Mouse (Mus musculus) embryonic stem cell, embryonic (primary cell): ENCODE measurements around the gene Lsm2.
"Not testable (repeated sequence)": the region's sequence is repeated elsewhere in the genome, so short reads cannot be mapped to it uniquely, and the experiment has no call there.

Experiments
- CTCF ChIA-PET, 4 experiments: fragments of 300-600 bp in 2 of 4; fragments of 350-600 bp in 2 of 4; sonication (Branson Sonifier 250); formaldehyde crosslinking; loops; one replicate each; lab custom pipeline; 2022; ENCODE audit warnings: inconsistent platforms in 2 of 4; lab: Charles Lee
- POLR2A ChIA-PET, 4 experiments: fragments of 300-600 bp in 2 of 4; fragments of 350-600 bp in 2 of 4; sonication (Branson Sonifier 250); formaldehyde crosslinking; loops; one replicate each; lab custom pipeline; 2022; ENCODE audit warnings: antibody characterized with exemption in 4 of 4, inconsistent platforms in 1 of 4; lab: Charles Lee

The Lsm2 gene

DNA sequence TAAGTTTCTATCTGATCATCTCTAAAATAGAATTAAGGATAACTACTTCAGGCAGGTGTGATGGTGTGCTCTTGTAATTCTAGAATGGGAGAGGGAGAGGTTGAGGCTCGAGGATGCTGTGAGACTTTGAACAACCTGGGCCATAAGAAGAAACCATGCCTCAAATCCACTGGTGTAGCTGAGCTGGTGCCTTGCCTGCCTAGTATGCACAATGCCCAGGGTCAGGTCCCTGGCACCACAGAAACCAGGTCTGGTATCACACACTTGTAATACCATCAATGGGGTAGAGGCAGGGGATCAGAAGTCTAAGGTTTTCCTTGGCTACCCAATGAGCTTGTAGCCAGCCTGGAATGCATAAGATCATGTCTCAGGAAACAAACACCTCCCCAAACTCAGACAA lies 18.8 kb upstream of the Lsm2 start:
- POLR2A ChIA-PET = interaction anchor here (0.6 to 9.5 kb wide), 17 partner anchors 7 to 190 kb away, joined by 3 to 216 read pairs (median 6); partner anchors contain the start of genes Ddah2 (in 1 of the 4), Hspa1a (in 1 of the 4), Hspa1l (in 1 of the 4) and Lsm2 (in 1 of the 4)
- CTCF ChIA-PET = interaction anchor here in 1 of 4 experiments (0.6 to 0.9 kb wide), 4 partner anchors 10 to 357 kb away, joined by 4 to 5 read pairs (median 4); partner anchors contain the start of genes C2 and Ehmt2

DNA sequence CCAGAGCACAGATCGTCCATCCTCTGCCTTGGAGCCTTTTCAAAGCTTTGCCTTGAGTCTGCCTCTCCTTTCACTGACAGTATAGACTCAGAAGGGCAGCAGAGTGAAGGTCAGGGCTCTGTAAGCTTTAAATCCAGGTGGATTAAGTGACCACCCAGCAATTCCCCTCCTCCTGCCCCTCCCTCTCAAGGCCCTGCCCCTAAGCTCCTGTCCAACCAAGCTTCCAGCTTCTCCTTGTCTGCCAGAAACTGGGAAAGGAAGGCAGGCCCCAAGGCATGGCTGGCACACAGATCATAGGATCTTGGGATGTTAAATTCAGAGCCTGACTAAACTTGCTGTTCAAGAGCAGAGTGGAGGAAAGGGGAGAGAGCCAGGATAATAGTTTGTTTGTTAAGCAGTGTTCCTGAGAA lies 17.0 kb upstream of the Lsm2 start:
- ChIA-PET CTCF (interaction anchor here (0.6 to 1.4 kb wide), 13 partner anchors 10 to 310 kb away, joined by 3 to 13 read pairs (median 4); partner anchors contain the start of genes Lsm2 (in 1 of the 4) and Msh5 (in 1 of the 4)), POLR2A (interaction anchor here (0.5 to 9.5 kb wide), 58 partner anchors 8 to 845 kb away, joined by 3 to 216 read pairs (median 4); partner anchors contain the start of genes Ddx39b (in 3 of the 4), Lsm2 (in 3 of the 4), Neu1 (in 3 of the 4) and Ddah2 (in 2 of the 4))

DNA sequence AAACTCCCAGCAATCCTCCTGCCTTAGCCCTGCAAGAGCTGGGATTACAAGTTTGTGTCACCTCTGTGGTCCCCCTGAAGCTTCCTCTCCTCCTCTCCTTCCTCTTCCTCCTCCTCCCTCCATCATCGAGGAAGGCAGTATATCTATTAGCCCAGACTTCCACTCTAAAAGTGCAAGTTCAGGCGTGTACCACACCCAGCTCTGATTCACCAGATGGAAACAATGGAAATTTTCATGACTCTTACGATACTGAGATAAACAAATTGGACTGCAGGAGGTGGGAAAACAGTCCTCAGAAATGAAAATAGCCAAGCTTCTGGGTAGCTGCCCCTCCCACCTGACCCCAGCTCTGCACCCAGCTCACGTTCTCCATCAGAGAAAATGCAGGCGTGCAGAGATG lies 16.0 kb upstream of the Lsm2 start:
- ChIA-PET POLR2A (interaction anchor here (0.5 to 9.5 kb wide), 28 partner anchors 8 to 276 kb away, joined by 3 to 216 read pairs (median 6); partner anchors contain the start of genes Lsm2 (in 3 of the 4), Neu1 (in 2 of the 4), Ddah2 (in 1 of the 4) and Ddx39b (in 1 of the 4)), CTCF (interaction anchor here in 2 of 4 experiments (0.5 to 1.5 kb wide), 6 partner anchors 16 to 959 kb away, joined by 3 to 21 read pairs (median 6); partner anchors contain the start of genes Lsm2 (in 1 of the 2) and Ly6g6c (in 1 of the 2))

DNA sequence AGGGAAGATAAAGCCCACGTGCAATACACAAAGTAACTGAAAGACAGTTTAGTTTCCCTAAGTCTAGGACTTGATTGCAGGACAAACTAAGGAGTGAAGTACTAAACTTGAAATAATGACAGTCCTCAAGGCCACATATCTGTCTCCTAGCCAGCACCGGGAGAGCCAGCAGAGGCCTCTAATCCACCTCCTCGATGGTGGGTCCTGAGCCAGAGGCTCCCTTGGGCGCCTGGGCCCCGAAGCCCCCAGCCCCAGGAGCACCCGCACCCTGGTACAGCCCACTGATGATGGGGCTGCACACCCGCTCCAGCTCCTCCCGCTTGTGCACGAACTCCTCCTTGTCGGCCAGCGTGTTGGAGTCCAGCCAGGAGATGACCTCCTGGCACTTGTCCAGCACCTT lies 11.8 kb upstream of the Lsm2 start, which contains the start of gene Gm20481:
Gene Gm20481, plus strand, starts transcription at position 91 of the 400 bp plus-strand sequence.
- CTCF ChIA-PET = not testable (repeated sequence)
- POLR2A ChIA-PET = interaction anchor here in 2 of 4 experiments (1.5 to 5.9 kb wide), 3 partner anchors 14 to 17 kb away, joined by 5 to 32 read pairs (median 10); no protein-coding TSS in a partner anchor

DNA sequence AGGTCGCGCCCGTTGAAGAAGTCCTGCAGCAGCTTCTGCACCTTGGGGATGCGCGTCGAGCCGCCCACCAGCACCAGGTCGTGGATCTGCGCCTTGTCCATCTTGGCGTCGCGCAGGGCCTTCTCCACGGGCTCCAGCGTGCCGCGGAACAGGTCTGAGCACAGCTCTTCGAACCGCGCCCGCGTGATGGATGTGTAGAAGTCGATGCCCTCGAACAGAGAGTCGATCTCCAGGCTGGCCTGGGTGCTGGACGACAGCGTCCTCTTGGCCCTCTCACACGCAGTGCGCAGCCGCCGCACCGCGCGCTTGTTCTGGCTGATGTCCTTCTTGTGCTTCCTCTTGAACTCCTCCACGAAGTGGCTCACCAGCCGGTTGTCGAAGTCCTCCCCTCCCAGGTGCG lies 10.8 kb upstream of the Lsm2 start:
- POLR2A ChIA-PET, CTCF ChIA-PET: not testable (repeated sequence)

DNA sequence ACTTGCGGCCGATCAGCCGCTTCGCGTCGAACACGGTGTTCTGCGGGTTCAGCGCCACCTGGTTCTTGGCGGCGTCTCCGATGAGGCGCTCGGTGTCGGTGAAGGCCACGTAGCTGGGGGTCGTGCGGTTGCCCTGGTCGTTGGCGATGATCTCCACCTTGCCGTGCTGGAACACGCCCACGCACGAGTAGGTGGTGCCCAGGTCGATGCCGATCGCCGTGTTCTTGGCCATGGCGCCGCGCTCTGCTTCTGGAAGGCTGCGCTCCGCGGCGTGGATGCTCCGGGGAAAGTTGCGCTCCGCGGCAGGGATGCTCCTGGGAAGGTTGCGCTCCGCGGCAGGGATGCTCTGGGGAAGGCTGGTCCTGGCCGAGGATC lies 10.0 kb upstream of the Lsm2 start:
- ChIA-PET POLR2A (interaction anchor here in 3 of 4 experiments (0.7 to 7.3 kb wide), 12 partner anchors 9 to 270 kb away, joined by 3 to 111 read pairs (median 5); partner anchors contain the start of genes Ddx39b (in 1 of the 3), Hspa1b (in 1 of the 3) and Lsm2 (in 1 of the 3)), CTCF (interaction anchor here in 1 of 4 experiments (1.0 to 1.2 kb wide), 2 partner anchors 10 to 197 kb away, joined by 3 to 4 read pairs; partner anchors contain the start of gene Lsm2)

DNA sequence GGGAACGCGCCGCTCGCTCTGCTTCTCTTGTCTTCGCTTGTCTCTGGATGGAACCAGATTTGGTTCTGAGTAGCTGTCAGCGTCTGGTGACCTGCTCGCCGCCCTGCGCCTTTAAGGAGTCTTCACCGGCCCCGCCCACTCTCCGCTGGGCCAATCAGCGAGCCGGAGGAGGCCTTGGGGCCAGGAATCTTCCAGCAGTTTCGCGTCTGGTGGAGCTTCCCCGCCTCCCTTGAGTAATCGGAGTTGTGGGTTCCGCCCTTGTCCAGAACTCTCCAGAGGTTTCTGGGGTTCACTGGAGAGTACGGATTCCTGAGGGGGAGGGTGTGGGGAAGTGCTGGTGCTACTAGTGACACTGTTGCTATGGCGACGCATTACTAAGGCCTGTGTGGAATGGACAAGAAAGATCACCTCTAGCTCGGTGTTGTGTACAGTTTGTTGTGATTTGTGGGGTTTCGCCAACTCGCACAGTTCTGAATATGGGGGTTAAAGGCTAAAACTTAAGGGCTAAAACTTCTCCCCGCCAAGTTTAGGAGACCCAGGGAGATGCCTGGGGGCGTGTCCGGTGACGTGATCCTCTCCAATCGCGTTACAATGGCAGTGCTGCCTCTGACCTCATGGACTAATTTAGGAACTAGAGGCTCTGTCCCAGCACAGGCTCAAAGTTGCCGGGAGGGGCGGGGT lies 9.5 kb upstream of the Lsm2 start, which contains the start of the genes Hspa1a and Hspa1l:
Gene Hspa1a, minus strand, starts transcription at position 88 of the 681 bp plus-strand sequence.
Gene Hspa1l, plus strand, starts transcription at position 635 of the 681 bp plus-strand sequence.
- CTCF ChIA-PET = interaction anchor here in 2 of 4 experiments (0.6 to 1.2 kb wide), 4 partner anchors 9 to 334 kb away, joined by 3 to 4 read pairs (median 3); partner anchors contain the start of gene Lsm2 (in 1 of the 2)
- POLR2A ChIA-PET = interaction anchor here (0.6 to 7.3 kb wide), 20 partner anchors 8 to 274 kb away, joined by 3 to 111 read pairs (median 5); partner anchors contain the start of genes Ddx39b (in 2 of the 4), Hspa1b (in 2 of the 4), Lsm2 (in 2 of the 4) and Ehmt2 (in 1 of the 4)

DNA sequence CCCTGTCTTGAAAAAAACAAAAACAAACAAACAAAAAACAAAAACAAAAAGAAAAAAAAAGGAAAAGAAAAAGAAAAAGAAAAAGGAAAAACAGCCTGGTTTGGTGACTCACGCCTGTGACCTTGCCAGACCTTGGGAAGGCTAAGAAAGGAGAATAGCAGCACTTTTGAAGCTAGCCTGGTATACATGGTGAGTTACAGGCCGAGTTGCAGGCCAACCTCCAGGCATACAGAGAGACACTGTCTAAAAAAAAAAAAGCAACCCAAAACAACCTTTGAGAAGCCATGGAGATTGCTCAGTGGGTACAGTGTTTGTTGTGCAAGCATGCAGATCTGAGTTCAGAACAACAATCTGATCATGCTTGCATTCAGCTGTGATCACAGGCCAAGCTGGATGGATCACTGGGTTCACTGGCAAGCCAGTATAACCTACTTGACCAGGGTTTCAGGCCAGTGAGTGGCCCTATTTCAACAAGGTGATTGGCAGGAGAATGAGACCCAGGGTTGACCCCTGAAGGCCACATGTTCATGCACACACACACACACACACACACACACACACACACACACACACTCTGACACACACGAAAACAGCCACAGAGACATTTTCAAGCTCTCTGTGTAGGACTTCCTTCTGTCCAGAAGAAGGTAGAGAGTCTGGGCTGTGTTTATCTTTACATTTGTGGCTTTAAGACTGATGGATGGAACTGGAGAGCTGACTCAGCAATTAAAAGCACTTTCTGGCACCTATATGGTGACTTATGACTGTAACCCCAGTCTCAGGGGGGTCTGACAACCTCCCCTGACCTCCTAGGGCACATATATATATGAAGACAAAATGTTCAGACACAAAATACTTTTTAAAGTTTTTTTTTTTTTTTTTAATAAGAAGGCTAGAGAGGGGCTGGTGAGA lies 5.8 kb upstream of the Lsm2 start:
- POLR2A ChIA-PET = interaction anchor here (0.5 to 7.3 kb wide), 16 partner anchors 10 to 280 kb away, joined by 3 to 111 read pairs (median 3); partner anchors contain the start of genes Hspa1b (in 1 of the 4) and Msh5 (in 1 of the 4)
- CTCF ChIA-PET = interaction anchor here in 3 of 4 experiments (0.6 to 1.2 kb wide), 5 partner anchors 11 to 1024 kb away, joined by 3 to 7 read pairs (median 4); partner anchors contain the start of gene B3galt4 (in 1 of the 3)

DNA sequence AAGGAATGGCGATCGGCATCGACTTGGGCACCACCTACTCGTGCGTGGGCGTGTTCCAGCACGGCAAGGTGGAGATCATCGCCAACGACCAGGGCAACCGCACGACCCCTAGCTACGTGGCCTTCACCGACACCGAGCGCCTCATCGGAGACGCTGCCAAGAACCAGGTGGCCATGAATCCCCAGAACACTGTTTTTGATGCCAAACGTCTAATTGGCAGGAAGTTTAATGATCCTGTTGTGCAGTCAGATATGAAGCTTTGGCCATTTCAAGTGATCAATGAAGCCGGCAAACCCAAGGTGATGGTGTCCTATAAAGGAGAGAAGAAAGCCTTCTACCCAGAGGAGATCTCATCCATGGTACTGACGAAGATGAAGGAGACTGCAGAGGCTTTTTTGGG lies 4.7 kb upstream of the Lsm2 start:
- CTCF ChIA-PET = interaction anchor here in 1 of 4 experiments (0.7 kb wide), 1 partner anchor 1025 kb away, joined by 3 read pairs; the partner anchor contains the start of gene B3galt4
- POLR2A ChIA-PET = interaction anchor here in 3 of 4 experiments (1.1 to 7.3 kb wide), 8 partner anchors 10 to 26 kb away, joined by 3 to 111 read pairs (median 4); partner anchors contain the start of gene Hspa1b (in 1 of the 3)

DNA sequence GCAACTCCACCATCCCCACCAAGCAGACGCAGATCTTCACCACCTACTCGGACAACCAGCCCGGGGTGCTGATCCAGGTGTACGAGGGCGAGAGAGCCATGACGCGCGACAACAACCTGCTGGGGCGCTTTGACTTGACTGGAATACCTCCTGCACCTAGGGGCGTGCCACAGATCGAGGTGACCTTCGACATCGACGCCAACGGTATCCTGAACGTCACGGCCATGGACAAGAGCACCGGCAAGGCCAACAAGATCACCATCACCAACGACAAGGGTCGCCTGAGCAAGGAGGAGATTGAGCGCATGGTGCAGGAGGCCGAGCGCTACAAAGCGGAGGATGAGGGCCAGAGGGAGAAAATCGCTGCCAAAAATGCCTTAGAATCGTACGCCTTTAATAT lies 3.4 kb upstream of the Lsm2 start:
- ChIA-PET CTCF (interaction anchor here in 2 of 4 experiments (0.6 to 1.3 kb wide), 3 partner anchors 11 to 64 kb away, joined by 3 to 11 read pairs (median 7); partner anchors contain the start of gene Slc44a4 (in 1 of the 2)), POLR2A (interaction anchor here in 3 of 4 experiments (0.6 to 7.3 kb wide), 11 partner anchors 8 to 28 kb away, joined by 3 to 111 read pairs (median 4); no protein-coding TSS in a partner anchor)

DNA sequence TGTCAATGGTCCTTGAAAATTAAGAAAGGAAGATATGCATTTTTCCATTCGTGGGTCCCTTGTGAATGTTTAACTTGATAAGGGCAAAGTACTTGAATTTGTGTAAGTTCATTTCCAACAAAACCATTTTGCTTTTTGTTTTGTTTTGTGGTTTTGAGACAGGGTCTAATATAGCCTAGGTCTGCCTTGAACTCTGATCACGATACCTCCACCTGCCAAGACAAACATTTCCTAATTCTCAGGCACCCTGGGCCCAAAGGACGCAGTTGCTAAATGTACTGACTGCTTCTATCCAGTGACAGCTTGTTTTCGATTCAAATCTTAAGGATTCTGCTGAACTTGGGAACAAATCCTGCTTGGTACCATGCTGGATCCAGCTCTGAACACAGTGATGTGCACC lies 2.0 kb upstream of the Lsm2 start:
- POLR2A ChIA-PET = interaction anchor here in 3 of 4 experiments (0.6 to 1.3 kb wide), 7 partner anchors 15 to 322 kb away, joined by 3 to 7 read pairs (median 4); partner anchors contain the start of gene Hspa1b (in 1 of the 3)
- CTCF ChIA-PET = interaction anchor here in 2 of 4 experiments (0.7 to 1.1 kb wide), 2 partner anchors 23 to 27 kb away, joined by 3 to 4 read pairs; no protein-coding TSS in a partner anchor

DNA sequence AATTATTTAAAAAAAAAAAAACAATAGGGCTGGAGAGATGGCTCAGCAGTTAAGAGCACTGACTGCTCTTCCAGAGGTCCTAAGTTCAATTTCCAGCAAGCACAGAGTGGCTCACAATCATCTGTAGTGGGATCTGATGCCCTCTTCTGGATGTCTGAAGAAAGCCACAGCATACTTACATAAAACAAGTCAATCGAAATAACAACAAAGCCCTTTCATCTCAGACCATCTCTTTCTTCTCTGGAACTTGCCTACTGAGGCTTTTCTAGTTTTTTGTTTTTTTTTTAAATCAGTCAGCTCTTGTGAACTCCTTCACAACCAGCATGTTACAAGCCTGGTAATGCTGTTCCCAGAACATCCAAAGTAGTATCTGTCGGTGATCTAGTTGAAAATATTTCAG lies 1.0 kb upstream of the Lsm2 start:
- ChIA-PET POLR2A (interaction anchor here (0.5 to 5.2 kb wide), 23 partner anchors 8 to 452 kb away, joined by 3 to 87 read pairs (median 6); partner anchors contain the start of genes Csnk2b (in 1 of the 4), Gpank1 (in 1 of the 4), Hspa1a (in 1 of the 4) and Hspa1l (in 1 of the 4)), CTCF (interaction anchor here in 2 of 4 experiments (0.8 to 1.8 kb wide), 4 partner anchors 28 to 52 kb away, joined by 3 to 12 read pairs (median 6); no protein-coding TSS in a partner anchor)

DNA sequence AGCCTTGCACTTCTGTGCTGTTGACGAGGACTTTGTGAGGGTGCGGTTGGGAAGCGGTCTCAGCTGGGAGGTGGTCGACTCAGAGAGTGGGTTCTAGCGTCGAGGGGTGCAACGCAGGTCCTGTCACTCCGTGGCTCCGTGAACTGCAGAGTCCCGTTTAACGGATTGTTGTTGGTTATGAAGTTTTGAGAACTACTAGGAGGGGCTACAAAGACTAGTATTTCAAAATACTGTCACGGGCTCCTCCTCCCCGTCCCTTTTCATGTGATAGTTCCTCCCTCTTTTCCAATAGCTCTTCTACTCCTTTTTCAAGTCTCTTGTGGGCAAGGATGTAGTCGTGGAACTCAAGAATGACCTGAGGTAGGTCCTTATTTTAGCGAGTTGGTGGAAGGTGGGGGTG lies 666 bp downstream of the Lsm2 start:
- ChIA-PET CTCF (interaction anchor here in 2 of 4 experiments (0.7 to 1.4 kb wide), 2 partner anchors 32 to 39 kb away, joined by 3 read pairs; no protein-coding TSS in a partner anchor), POLR2A (interaction anchor here in 3 of 4 experiments (0.6 to 5.2 kb wide), 21 partner anchors 9 to 259 kb away, joined by 3 to 87 read pairs (median 8); partner anchors contain the start of genes Vars (in 2 of the 3), Ddx39b (in 1 of the 3), Gm20547 (in 1 of the 3) and Hspa1l (in 1 of the 3))

DNA sequence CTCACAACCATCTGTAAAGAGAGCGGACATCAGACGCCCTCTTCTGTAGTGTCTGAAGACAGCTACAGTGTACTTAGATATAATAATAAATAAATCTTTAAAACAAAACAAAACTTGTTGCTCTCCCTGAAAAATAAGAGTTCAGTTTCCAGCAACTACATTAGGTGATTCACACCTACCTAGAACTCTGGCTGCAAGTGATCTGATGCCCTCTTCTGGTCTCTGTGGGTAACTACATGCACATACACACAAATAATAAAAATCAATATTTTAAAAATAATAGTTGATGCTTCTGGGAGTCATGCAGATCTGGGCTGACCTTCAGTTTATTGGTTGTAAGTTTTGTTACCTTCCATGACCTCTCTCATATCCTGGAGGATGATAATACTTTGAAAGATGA lies 2.6 kb downstream of the Lsm2 start:
- POLR2A ChIA-PET = interaction anchor here in 3 of 4 experiments (0.6 to 5.2 kb wide), 19 partner anchors 10 to 93 kb away, joined by 3 to 84 read pairs (median 4); partner anchors contain the start of gene Vars (in 1 of the 3)
- CTCF ChIA-PET = interaction anchor here (0.5 to 1.8 kb wide), 9 partner anchors 13 to 1384 kb away, joined by 3 to 10 read pairs (median 5); no protein-coding TSS in a partner anchor

DNA sequence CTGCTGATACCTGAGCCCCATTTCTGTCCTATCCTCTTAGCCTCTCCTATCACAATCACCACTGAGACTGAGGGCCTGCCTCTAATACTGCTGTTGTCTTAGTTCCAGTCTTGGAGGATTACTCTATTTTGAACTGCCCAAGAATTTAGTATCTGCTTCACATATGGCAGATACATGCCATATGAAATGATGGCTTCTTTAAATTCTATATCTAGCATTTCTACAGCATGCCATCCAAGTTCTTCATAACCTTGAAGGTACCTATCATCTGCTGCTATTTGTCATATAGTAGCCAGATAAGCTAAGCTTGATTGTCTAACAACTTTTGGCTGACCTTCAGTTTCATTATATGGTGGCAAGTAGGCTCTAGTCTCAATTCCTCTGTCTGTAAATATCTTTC lies 13.1 kb downstream of the Lsm2 start:
- ChIA-PET CTCF (no interaction called here), POLR2A (interaction anchor here in 3 of 4 experiments (0.5 to 4.2 kb wide), 14 partner anchors 8 to 247 kb away, joined by 3 to 18 read pairs (median 6); partner anchors contain the start of gene Ddx39b (in 1 of the 3))

DNA sequence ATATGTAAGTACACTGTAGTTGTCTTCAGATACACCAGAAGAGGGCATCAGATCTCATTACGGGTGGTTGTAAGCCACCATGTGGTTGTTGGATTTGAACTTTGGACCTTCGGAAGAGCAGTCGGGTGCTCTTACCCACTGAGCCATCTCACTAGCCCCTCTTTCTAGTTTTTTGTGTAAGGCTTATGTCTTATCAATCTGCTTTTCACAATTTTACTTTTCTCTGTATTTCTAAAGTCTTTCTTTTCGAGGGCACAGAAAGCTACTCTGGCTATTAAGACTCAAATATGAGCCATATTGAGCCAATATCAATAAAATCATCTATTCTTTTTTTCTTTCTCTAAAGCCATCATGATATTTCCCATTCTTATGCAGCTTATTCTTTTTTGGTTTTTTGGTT lies 13.5 kb downstream of the Lsm2 start:
- POLR2A ChIA-PET = interaction anchor here in 3 of 4 experiments (0.6 to 4.2 kb wide), 14 partner anchors 9 to 246 kb away, joined by 3 to 18 read pairs (median 4); partner anchors contain the start of genes C2 (in 1 of the 3), Ddx39b (in 1 of the 3) and Ehmt2 (in 1 of the 3)
- CTCF ChIA-PET = not testable (repeated sequence)
